Mouse (Mus musculus) liver, embryonic 14.5 days (tissue): Measurements from ENCODE around the gene Enpep.

Source experiments
- CTCF ChIP-seq: IDR thresholded peaks from 2 replicates; pipeline ENCODE4 v1.5.1; 2016; ENCODE audit warnings: antibody characterized with exemption, low read depth, control low read depth
- EP300 ChIP-seq: IDR thresholded peaks from 2 replicates; pipeline ENCODE4 v1.6.1; 2016; ENCODE audit warnings: antibody characterized with exemption, low read depth

DNA sequence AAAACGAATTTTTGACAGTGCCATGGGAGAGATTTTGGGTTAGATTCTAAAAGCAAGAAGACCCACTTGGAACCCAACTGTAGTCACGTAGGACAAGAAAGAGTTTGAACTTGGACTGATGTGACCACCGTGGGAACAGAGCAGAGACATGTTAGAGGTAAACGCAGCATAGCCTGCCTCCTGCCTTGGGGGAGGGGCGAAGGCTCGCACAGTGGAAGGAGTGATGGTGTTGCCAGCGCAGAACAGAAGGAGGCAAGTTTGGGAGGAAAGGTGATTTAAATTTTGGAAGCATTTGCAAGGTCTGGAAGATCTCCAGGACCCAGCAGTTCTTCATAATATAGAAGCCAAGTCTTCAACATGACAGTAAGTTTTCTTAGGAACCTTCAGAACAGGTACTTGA lies 46.1 kb downstream of the Enpep start:
- TF ChIP-seq CTCF (no peak), EP300 (no peak)
